Mouse (Mus musculus) ES-Bruce4 (cell line): ENCODE data around the gene Pithd1.

ENCODE experiments used
- CTCF ChIP-seq: IDR thresholded peaks from one replicate; pipeline ENCODE4 v1.8.1; 2011; ENCODE audit warnings: low read depth, low read length
- EP300 ChIP-seq: IDR thresholded peaks from 2 replicates; pipeline ENCODE4 v1.6.1; 2011; ENCODE audit warnings: low read depth, low read length; ENCODE audit not compliant: insufficient read depth
- POLR2A ChIP-seq: IDR thresholded peaks from one replicate; pipeline ENCODE4 v1.8.1; 2011; ENCODE audit warnings: low read length; ENCODE audit not compliant: insufficient read depth

DNA sequence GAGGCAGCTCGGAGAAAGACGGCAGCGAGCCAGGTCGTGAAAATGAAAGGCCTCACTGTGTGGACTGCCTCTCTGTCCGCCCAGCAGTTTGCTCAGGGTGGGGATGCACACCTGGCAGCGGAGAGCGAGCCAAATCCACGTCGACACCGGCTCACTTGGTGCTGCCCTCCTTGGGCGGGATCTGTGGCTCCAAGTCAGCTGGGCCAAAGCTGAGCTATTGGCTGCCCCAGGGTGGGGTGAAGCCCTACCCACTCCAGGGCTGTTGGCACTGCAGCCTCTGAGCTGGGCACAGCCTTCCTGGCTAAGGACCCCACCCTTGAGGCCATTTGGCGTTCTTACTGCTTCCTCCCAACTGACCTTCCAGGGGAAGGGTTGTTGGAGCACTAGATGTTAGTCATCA is 22.6 kb downstream of the Pithd1 start:
- no peak for TF ChIP-seq POLR2A
- no peak for TF ChIP-seq CTCF
- no peak for TF ChIP-seq EP300
